Mouse (Mus musculus) liver, embryonic 14.5 days (tissue): ENCODE measurements around the gene Pygm. TPM values are rescaled to one million over a fixed set of nuclear protein-coding genes. Genes with fewer than 3 reads are reported as not detected.
A peak's percentile ranks its signal among the peaks of the same experiment; 100 is the strongest.

Source experiments
- ATAC-seq: fragments of 200-750 bp; cut with Nextera tagmentation; 2 replicates; pipeline ENCODE4 v1.8.0; 2017; ENCODE audit warnings: moderate number of reproducible peaks, mild to moderate bottlenecking, moderate library complexity; ENCODE audit not compliant: insufficient read depth
- DNase-seq, 3 experiments: peaks; one replicate each; pipeline ENCODE4 v3.0.0-alpha.2; 2012 to 2013; ENCODE audit warnings: low read depth in 3 of 3, low spot score in 3 of 3
- H3K27ac ChIP-seq: fragments of 300-500 bp; sonication (generic); 2 replicates; pipeline ENCODE4 v1.5.1; 2014; ENCODE audit warnings: moderate library complexity, mild to moderate bottlenecking, control low read depth, inconsistent platforms
- H3K27me3 ChIP-seq: fragments of 300-500 bp; sonication (generic); 2 replicates; pipeline ENCODE4 v1.6.1; 2014; ENCODE audit warnings: mild to moderate bottlenecking, low read length, moderate library complexity; ENCODE audit not compliant: control insufficient read depth, insufficient read depth
- H3K36me3 ChIP-seq: fragments of 300-500 bp; sonication (generic); replicated peaks from 2 replicates; pipeline ENCODE4 v1.6.1; 2014; ENCODE audit warnings: low read depth; ENCODE audit not compliant: control insufficient read depth, insufficient read depth
- H3K4me1 ChIP-seq, 2 experiments: fragments of 200-500 bp in 1 of 2; fragments of 300-500 bp in 1 of 2; sonication (generic) in 1 of 2; replicated peaks; 2 replicates each; pipeline ENCODE4 v1.6.1; 2012 to 2014; ENCODE audit warnings: antibody characterized with exemption in 1 of 2, inconsistent platforms in 1 of 2, low read length in 1 of 2; ENCODE audit not compliant: control insufficient read depth in 2 of 2, insufficient read depth in 2 of 2
- H3K4me2 ChIP-seq: fragments of 300-500 bp; sonication (generic); 2 replicates; pipeline ENCODE4 v1.6.1; 2014; ENCODE audit warnings: low read depth, mild to moderate bottlenecking, control low read depth, moderate library complexity
- H3K4me3 ChIP-seq, 2 experiments: fragments of 200-500 bp in 1 of 2; fragments of 300-500 bp in 1 of 2; sonication (generic) in 1 of 2; 2 replicates each; pipeline ENCODE4 v1.5.1; 2012 to 2014; ENCODE audit warnings: low read depth in 2 of 2, low read length in 2 of 2, mild to moderate bottlenecking in 2 of 2, control low read depth in 1 of 2, inconsistent platforms in 1 of 2, moderate library complexity in 1 of 2; ENCODE audit not compliant: insufficient read depth in 1 of 2
- H3K9ac ChIP-seq: fragments of 300-500 bp; sonication (generic); replicated peaks from 2 replicates; pipeline ENCODE4 v1.6.1; 2014; ENCODE audit warnings: mild to moderate bottlenecking, control low read depth, moderate library complexity
- H3K9me3 ChIP-seq: fragments of 300-500 bp; sonication (generic); 2 replicates; pipeline ENCODE4 v1.6.1; 2016; ENCODE audit warnings: low read length, mixed read lengths; ENCODE audit not compliant: control insufficient read depth
- CTCF ChIP-seq: IDR thresholded peaks from 2 replicates; pipeline ENCODE4 v1.5.1; 2016; ENCODE audit warnings: antibody characterized with exemption, low read depth, control low read depth
- EP300 ChIP-seq: IDR thresholded peaks from 2 replicates; pipeline ENCODE4 v1.6.1; 2016; ENCODE audit warnings: antibody characterized with exemption, low read depth
- WGBS: fragments of 180-500 bp; shearing (Covaris S2); extraction: QIAGEN DNeasy Blood & Tissue Kit; methylation state at CpG from one replicate; pipeline ENCODE4 v1.1.7; 2014; ENCODE audit not compliant: insufficient replicate concordance; 5-methylcytosine and 5-hydroxymethylcytosine counted together
- polyA plus RNA-seq, 2 experiments: library from polyadenylated mRNA; depleted of rRNA in 1 of 2; stranded (reverse) in 1 of 2; unstranded in 1 of 2; fragments of >200 nt; fragmentation: Nextera tagmentation in 1 of 2; extraction: Ambion mirVana in 1 of 2; gene quantifications; 2 replicates each; pipeline versions ENCODE4 v1.2.1 to v1.2.3; 2012 to 2014

The Pygm gene
- polyA plus RNA-seq, 2 experiments = 1.2 TPM

- no peak for TF ChIP-seq CTCF
- ATAC-seq (no peak), DNase-seq (no peak)
- no peak overlapping the region for H3K4me2 ChIP-seq
- peaks cover 10 to 11% of the 10 kb centered on the region in 2 experiments for H3K4me1 ChIP-seq
- H3K9me3 ChIP-seq = no peaks in the 10 kb centered on the region
- no peaks in the 10 kb centered on the region; the same call in 1 of the 2 replicates for H3K36me3 ChIP-seq
- H3K27ac ChIP-seq = no peak overlapping the region
- WGBS = 74% methylated on average over 14 of the region's 14 CpGs
- no peak overlapping the region for H3K4me3 ChIP-seq
- no peaks in the 10 kb centered on the region for H3K27me3 ChIP-seq
- H3K9ac ChIP-seq = no peak overlapping the region
These were observed 32.6 kb upstream of the Pygm start for GRCm38 (mm10) chr19:6351431-6352106.

DNA sequence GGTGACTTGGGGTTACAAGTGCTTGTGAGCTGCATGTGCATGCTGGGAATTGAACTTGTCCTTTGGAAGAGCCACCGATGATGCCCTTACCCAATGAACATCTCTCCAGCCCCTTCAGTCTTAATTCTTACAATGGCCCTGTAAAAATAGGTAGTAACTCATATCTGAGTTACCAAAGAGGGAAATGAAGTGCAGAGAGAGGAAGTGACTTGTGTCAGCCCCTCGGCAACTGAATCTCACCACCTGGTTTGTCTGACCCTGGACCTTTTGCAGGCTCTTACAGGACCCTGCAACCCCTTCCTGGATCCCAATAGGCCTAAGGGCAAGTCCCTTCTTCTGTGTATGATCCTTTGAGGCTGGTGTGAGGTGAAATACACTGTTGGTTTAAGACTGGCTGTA lies 32.1 kb upstream of the Pygm start:
- Histone ChIP-seq H3K9me3 (no peaks in the 10 kb centered on the region), H3K27ac (no peak overlapping the region), H3K27me3 (no peaks in the 10 kb centered on the region), H3K4me2 (no peak overlapping the region), H3K4me3 (no peak overlapping the region), H3K36me3 (no peaks in the 10 kb centered on the region; the same call in 1 of the 2 replicates), H3K9ac (no peak overlapping the region), H3K4me1 (peaks cover 10 to 11% of the 10 kb centered on the region in 2 experiments)
- 41% methylated on average over 2 of the region's 2 CpGs for WGBS
- ATAC-seq (no peak), DNase-seq (no peak)
- TF ChIP-seq EP300 (no peak), CTCF (no peak)

- TF ChIP-seq CTCF = no peak
- no peak for TF ChIP-seq EP300
- DNase-seq (no peak), ATAC-seq (no peak)
- Histone ChIP-seq H3K4me3 (no peak overlapping the region), H3K27me3 (no peaks in the 10 kb centered on the region), H3K36me3 (no peaks in the 10 kb centered on the region; the same call in 1 of the 2 replicates), H3K4me1 (peaks cover 4 to 5% of the 10 kb centered on the region in 2 experiments), H3K9me3 (no peaks in the 10 kb centered on the region), H3K9ac (no peak overlapping the region), H3K4me2 (no peak overlapping the region), H3K27ac (no peak overlapping the region)
- 86% methylated on average over 7 of the region's 7 CpGs for WGBS
These were observed 30.2 kb upstream of the Pygm start for GRCm38 (mm10) chr19:6354030-6354429.

GRCm38 (mm10) chr19:6361291-6361690 lies 22.9 kb upstream of the Pygm start:
- ATAC-seq = no peak
- Histone ChIP-seq H3K9ac (no peak overlapping the region), H3K4me1 (peaks cover 14 to 19% of the 10 kb centered on the region in 2 experiments), H3K4me2 (no peak overlapping the region), H3K9me3 (no peaks in the 10 kb centered on the region), H3K36me3 (peaks cover 17% of the 10 kb centered on the region), H3K27ac (no peak overlapping the region), H3K27me3 (no peaks in the 10 kb centered on the region), H3K4me3 (no peak overlapping the region)
- TF ChIP-seq EP300 (no peak), CTCF (no peak)
- DNase-seq = no peak
- WGBS = 72% methylated on average over 3 of the region's 3 CpGs

DNA sequence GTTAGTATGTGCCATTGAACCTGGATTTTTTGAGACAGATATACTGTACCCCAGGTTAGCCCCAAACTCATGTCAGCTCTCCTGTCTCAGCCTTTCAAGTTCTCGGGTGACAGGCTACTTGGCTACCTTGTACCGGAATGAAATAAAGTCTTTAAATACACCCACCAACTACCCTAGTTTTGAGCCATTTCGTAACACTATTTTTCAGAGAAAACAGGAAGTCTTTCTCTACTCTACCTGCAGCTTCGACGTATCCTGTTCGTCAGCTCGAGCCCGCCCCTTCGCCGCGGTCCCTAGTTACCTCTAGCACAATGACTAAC lies 21.1 kb upstream of the Pygm start:
- peak overlapping the region; percentile 71 for H3K27ac ChIP-seq
- peak overlapping the region; percentile 67 for H3K9ac ChIP-seq
- TF ChIP-seq CTCF (no peak), EP300 (no peak)
- peaks cover 34% of the 10 kb centered on the region for H3K36me3 ChIP-seq
- H3K4me1 ChIP-seq = peaks cover 14 to 19% of the 10 kb centered on the region in 2 experiments
- no peaks in the 10 kb centered on the region for H3K9me3 ChIP-seq
- 2% methylated on average over 11 of the region's 11 CpGs for WGBS
- ATAC-seq (no peak), DNase-seq (no peak)
- no peaks in the 10 kb centered on the region for H3K27me3 ChIP-seq
- H3K4me2 ChIP-seq = peak overlapping the region; percentile 82
- H3K4me3 ChIP-seq = peak overlapping the region; percentile 71 to 94
